Mouse (Mus musculus) midbrain, embryonic 10.5 days (tissue): ENCODE data around the gene Spdef. TPM values are rescaled to one million over a fixed set of nuclear protein-coding genes. Genes with fewer than 3 reads are reported as not detected.

Source experiments
- DNase-seq: peaks from one replicate; pipeline ENCODE4 v3.0.0-alpha.2; 2017; ENCODE audit warnings: low spot score
- H3K27ac ChIP-seq: fragments of 300-500 bp; sonication (generic); replicated peaks from 2 replicates; pipeline ENCODE4 v1.5.1; 2016; ENCODE audit warnings: mild to moderate bottlenecking
- H3K27me3 ChIP-seq: fragments of 300-500 bp; sonication (generic); 2 replicates; pipeline ENCODE4 v1.6.1; 2016; ENCODE audit warnings: low read depth, mild to moderate bottlenecking; ENCODE audit not compliant: poor library complexity, severe bottlenecking
- H3K36me3 ChIP-seq: fragments of 300-500 bp; sonication (generic); 2 replicates; pipeline ENCODE4 v1.6.1; 2016; ENCODE audit warnings: mild to moderate bottlenecking, moderate library complexity
- H3K4me1 ChIP-seq: fragments of 300-500 bp; sonication (generic); 2 replicates; pipeline ENCODE4 v1.6.1; 2016
- H3K4me3 ChIP-seq: fragments of 300-500 bp; sonication (generic); 2 replicates; pipeline ENCODE4 v1.5.1; 2016; ENCODE audit warnings: mild to moderate bottlenecking, moderate library complexity
- H3K9me3 ChIP-seq: fragments of 300-500 bp; sonication (generic); replicated peaks from 2 replicates; pipeline ENCODE4 v1.6.1; 2016; ENCODE audit warnings: mild to moderate bottlenecking
- WGBS: fragments of 180-500 bp; shearing (Covaris S2); methylation state at CpG from one replicate; pipeline ENCODE4 v1.1.7; 2016; 5-methylcytosine and 5-hydroxymethylcytosine counted together
- polyA plus RNA-seq: library from polyadenylated mRNA; unstranded; fragments of >200 nt; fragmentation: Nextera tagmentation; extraction: Ambion mirVana; gene quantifications from 2 replicates; pipeline ENCODE4 v1.2.1, GENCODE M21; 2016

Gene Spdef
- polyA plus RNA-seq = 0.16 and 0.25 TPM in 2 replicates

GRCm38 (mm10) chr17:27728770-27729169, at the start of gene Spdef:
TSS of gene Spdef (minus strand) at chr17:27728955.
- no peak for DNase-seq
- Histone ChIP-seq H3K4me1 (peaks cover 34% of the 10 kb centered on the region), H3K36me3 (no peaks in the 10 kb centered on the region), H3K27ac (peak within 1 kb of the TSS; percentile 46; the same call in 1 of the 2 replicates), H3K9me3 (no peaks in the 10 kb centered on the region), H3K27me3 (0 out of 2 replicates have a peak, but pooled peaks cover 8% of the 10 kb centered on the region), H3K4me3 (no peak within 1 kb of the TSS)
- WGBS = 77% methylated on average over 10 of the region's 10 CpGs

DNA sequence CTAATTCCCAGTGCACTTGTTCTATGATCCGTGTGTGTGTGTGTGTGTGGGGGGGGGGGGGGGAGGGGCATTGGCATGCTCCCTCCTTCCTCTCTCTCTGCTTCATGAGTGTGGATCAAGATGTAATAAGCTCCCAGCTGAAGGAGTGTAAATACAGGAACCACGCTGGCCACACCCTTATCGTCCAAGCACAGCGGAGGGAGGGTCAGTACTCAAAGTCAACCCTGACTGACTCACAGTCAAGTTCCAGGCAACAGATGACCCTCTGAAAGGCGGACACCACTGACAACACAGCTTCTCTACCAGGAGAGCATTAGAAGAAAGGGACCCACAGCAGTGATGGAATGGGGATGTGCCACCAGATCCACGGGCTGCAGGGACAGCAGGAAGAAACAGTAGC, 49.1 kb upstream of the Spdef start:
- Histone ChIP-seq H3K4me1 (peaks cover 6% of the 10 kb centered on the region; the same call in 1 of the 2 replicates), H3K27ac (no peak overlapping the region), H3K4me3 (no peak overlapping the region), H3K27me3 (no peaks in the 10 kb centered on the region), H3K36me3 (peaks cover 53% of the 10 kb centered on the region), H3K9me3 (no peaks in the 10 kb centered on the region)
- WGBS = 94% methylated on average over 6 of the region's 6 CpGs
- no peak for DNase-seq

DNA sequence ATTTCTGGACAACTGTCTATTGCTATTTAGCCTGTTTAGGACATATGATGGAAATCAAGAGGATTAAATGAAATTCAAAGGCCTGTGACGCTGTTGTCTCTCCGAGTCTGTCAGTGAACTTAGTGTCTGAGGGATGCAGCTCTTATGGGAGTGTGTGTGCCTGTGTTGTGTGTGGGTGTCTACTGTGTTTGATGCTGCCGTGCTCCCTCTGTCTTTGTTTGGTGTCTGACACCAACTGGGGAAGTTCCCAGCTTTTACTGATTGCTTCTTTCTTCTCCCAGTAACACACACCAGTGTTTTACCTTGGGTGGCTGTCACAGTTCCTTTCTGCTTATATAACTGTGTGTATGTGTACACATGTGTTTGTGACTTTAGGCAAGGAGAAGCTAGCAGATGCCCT, 45.4 kb upstream of the Spdef start:
- 93% methylated on average over 3 of the region's 3 CpGs for WGBS

GRCm38 (mm10) chr17:27771616-27772015, 42.9 kb upstream of the Spdef start:
- H3K4me1 ChIP-seq = no peaks in the 10 kb centered on the region
- H3K36me3 ChIP-seq = peaks cover 63% of the 10 kb centered on the region
- no peak for DNase-seq
- H3K27me3 ChIP-seq = no peaks in the 10 kb centered on the region
- no peaks in the 10 kb centered on the region for H3K9me3 ChIP-seq
- no peak overlapping the region for H3K4me3 ChIP-seq
- H3K27ac ChIP-seq = no peak overlapping the region
- 86% methylated on average over 6 of the region's 6 CpGs for WGBS

More for the DNA sequence above, 45.4 kb upstream of the Spdef start:
- no peaks in the 10 kb centered on the region for H3K9me3 ChIP-seq
- H3K4me3 ChIP-seq = no peak overlapping the region
- H3K27ac ChIP-seq = no peak overlapping the region
- no peaks in the 10 kb centered on the region for H3K4me1 ChIP-seq
- peaks cover 56% of the 10 kb centered on the region for H3K36me3 ChIP-seq
- no peak for DNase-seq
- H3K27me3 ChIP-seq = no peaks in the 10 kb centered on the region

GRCm38 (mm10) chr17:27768817-27769542, 40.2 kb upstream of the Spdef start:
- H3K4me1 ChIP-seq = no peaks in the 10 kb centered on the region
- peak; percentile 69 for DNase-seq
- no peak overlapping the region for H3K27ac ChIP-seq
- H3K27me3 ChIP-seq = no peaks in the 10 kb centered on the region
- H3K9me3 ChIP-seq = peaks cover 6% of the 10 kb centered on the region; the same call in 1 of the 2 replicates
- 66% methylated on average over 8 of the region's 8 CpGs for WGBS
- peaks cover 73% of the 10 kb centered on the region for H3K36me3 ChIP-seq
- H3K4me3 ChIP-seq = no peak overlapping the region

- DNase-seq = no peak
- H3K4me1 ChIP-seq = no peaks in the 10 kb centered on the region
- peaks cover 75% of the 10 kb centered on the region for H3K36me3 ChIP-seq
- H3K27ac ChIP-seq = no peak overlapping the region
- no peaks in the 10 kb centered on the region for H3K27me3 ChIP-seq
- no peak overlapping the region for H3K4me3 ChIP-seq
- WGBS = 93% methylated on average over 12 of the region's 12 CpGs
- H3K9me3 ChIP-seq = peaks cover 6% of the 10 kb centered on the region; the same call in 1 of the 2 replicates
Observed at GRCm38 (mm10) chr17:27767543-27767942, 38.8 kb upstream of the Spdef start.

- no peak overlapping the region for H3K27ac ChIP-seq
- WGBS = 96% methylated on average over 5 of the region's 5 CpGs
- no peak overlapping the region for H3K4me3 ChIP-seq
- no peaks in the 10 kb centered on the region for H3K27me3 ChIP-seq
- H3K4me1 ChIP-seq = 0 out of 2 replicates have a peak, but pooled peaks cover under 1% of the 10 kb centered on the region
- no peak for DNase-seq
- H3K9me3 ChIP-seq = peaks cover 6% of the 10 kb centered on the region; the same call in 1 of the 2 replicates
- H3K36me3 ChIP-seq = peaks cover 71% of the 10 kb centered on the region
Observed at GRCm38 (mm10) chr17:27767120-27767519, 38.4 kb upstream of the Spdef start.

DNA sequence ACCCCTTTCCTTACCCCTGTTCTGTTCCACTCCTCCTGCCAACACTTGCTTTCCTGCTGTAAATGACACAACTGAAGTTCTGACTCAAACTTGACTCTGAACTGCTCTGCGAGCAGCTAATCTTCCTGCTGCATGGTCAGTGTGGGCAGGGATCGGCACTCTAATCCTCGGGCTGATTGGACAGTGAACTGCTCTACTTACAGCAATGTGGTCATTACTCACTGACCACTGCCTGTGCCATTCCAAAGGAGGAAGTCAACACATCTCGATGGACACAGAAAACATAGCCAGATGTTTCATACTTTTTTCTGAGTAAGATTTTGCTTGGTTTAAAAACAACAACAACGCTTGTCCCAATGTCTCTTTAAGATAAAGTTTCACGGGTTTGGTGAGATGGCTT, 36.3 kb upstream of the Spdef start:
- Histone ChIP-seq H3K27me3 (no peaks in the 10 kb centered on the region), H3K9me3 (peaks cover 6% of the 10 kb centered on the region; the same call in 1 of the 2 replicates), H3K4me3 (no peak overlapping the region), H3K27ac (no peak overlapping the region), H3K4me1 (peaks cover 21% of the 10 kb centered on the region), H3K36me3 (peaks cover 69% of the 10 kb centered on the region)
- DNase-seq = no peak
- WGBS = 96% methylated on average over 6 of the region's 6 CpGs

DNA sequence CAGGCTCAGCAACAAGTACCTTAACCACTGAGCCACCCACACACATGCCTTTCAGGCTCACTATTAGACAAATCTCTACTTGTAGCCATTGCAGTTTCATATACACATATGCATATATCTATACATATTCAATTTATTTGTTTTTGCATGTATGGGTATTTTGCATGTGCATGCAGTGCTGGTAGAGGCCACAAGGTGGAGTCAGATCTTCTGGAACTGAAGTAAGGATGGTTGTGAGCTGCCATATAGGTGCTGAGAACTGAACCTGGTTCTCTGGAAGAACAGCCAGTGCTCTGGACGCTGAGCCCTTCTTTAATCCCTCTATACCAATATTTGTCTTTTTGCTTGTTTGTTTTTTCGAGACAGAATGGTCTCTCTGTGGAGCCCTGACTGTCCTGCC, 35.7 kb upstream of the Spdef start:
- H3K9me3 ChIP-seq = peaks cover 6% of the 10 kb centered on the region; the same call in 1 of the 2 replicates
- peaks cover 68% of the 10 kb centered on the region for H3K36me3 ChIP-seq
- no peak overlapping the region for H3K27ac ChIP-seq
- H3K4me1 ChIP-seq = peaks cover 27% of the 10 kb centered on the region
- H3K27me3 ChIP-seq = no peaks in the 10 kb centered on the region
- WGBS = 91% methylated on average over 2 of the region's 2 CpGs
- no peak for DNase-seq
- H3K4me3 ChIP-seq = no peak overlapping the region

DNA sequence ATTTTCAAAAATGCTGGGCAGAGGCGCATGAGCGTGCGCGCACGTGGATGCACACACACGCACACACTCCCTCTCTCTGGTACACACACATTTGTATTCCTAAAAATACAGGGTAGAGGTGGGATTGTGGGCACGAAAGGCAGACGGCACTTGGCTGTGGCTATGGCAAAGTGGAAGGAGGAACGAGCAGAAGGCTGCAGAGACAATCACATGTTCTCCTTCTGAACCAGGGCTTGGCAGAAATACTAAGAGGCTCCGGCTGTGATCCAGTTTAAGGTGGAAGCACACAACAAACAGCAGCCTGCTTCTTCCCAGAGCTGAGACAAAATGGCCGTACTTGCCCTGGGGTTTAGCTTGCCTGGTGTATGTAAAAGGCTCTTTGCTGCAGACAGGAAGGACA, 34.1 kb upstream of the Spdef start:
- Histone ChIP-seq H3K27me3 (no peaks in the 10 kb centered on the region), H3K4me1 (peaks cover 37% of the 10 kb centered on the region), H3K27ac (no peak overlapping the region), H3K4me3 (no peak overlapping the region), H3K9me3 (peaks cover 6% of the 10 kb centered on the region; the same call in 1 of the 2 replicates), H3K36me3 (peaks cover 53% of the 10 kb centered on the region)
- DNase-seq = no peak
- 93% methylated on average over 11 of the region's 11 CpGs for WGBS

- Histone ChIP-seq H3K36me3 (peaks cover 42% of the 10 kb centered on the region), H3K27ac (peak overlapping the region; percentile 52; the same call in 1 of the 2 replicates), H3K27me3 (no peaks in the 10 kb centered on the region), H3K9me3 (peaks cover 6% of the 10 kb centered on the region; the same call in 1 of the 2 replicates), H3K4me3 (no peak overlapping the region), H3K4me1 (peaks cover 37% of the 10 kb centered on the region)
- DNase-seq = peak; percentile 74
- WGBS = 36% methylated on average over 9 of the region's 9 CpGs
Observed at GRCm38 (mm10) chr17:27761639-27762336, 33.0 kb upstream of the Spdef start.

- WGBS = 84% methylated on average over 6 of the region's 6 CpGs
- H3K36me3 ChIP-seq = peaks cover 29% of the 10 kb centered on the region
- no peak overlapping the region for H3K4me3 ChIP-seq
- no peaks in the 10 kb centered on the region for H3K27me3 ChIP-seq
- peaks cover 41% of the 10 kb centered on the region for H3K4me1 ChIP-seq
- DNase-seq = no peak
- H3K9me3 ChIP-seq = peaks cover 6% of the 10 kb centered on the region; the same call in 1 of the 2 replicates
- no peak overlapping the region for H3K27ac ChIP-seq
Observed at GRCm38 (mm10) chr17:27760169-27760568, 31.4 kb upstream of the Spdef start.
